Mouse (Mus musculus): ENCODE data around the gene Tmsb15b1.
"Not testable (repeated sequence)": the region's sequence is repeated elsewhere in the genome, so short reads cannot be mapped to it uniquely, and the experiment has no call there.

GRCm38 (mm10) chrX:136975397-136975796 is 1.3 kb downstream of the Tmsb15b1 start, which contains the start of gene Tmsb15b2:
- not testable (repeated sequence) for TF ChIP-seq EP300, CTCF (IDR thresholded peaks at IDR 0.05; ENCODE audit: low read depth)

All from heart, postnatal 0 days (tissue).